Mouse (Mus musculus): ENCODE data around the gene Qrich1. TPM values are rescaled to one million over a fixed set of nuclear protein-coding genes. Genes with fewer than 3 reads are reported as not detected.

The Qrich1 gene
- polyA plus RNA-seq, 1 experiment from 2014 or later = 160 TPM

GRCm38 (mm10) chr9:108540846-108541245, 24.2 kb downstream of the Qrich1 start:
- DNase-seq (ENCODE audit: low spot score, missing footprints) (no peak), ATAC-seq (ENCODE audit: low FRiP score) (no peak)
- no peaks in the 10 kb centered on the region for H3K4me1 ChIP-seq (ENCODE audit: control insufficient read depth, insufficient read depth, low read length)
- H3K9ac ChIP-seq (ENCODE audit: low read length) = no peak overlapping the region
- H3K27ac ChIP-seq (ENCODE audit: low read depth, low read length) = no peak overlapping the region
- peaks cover 36% of the 10 kb centered on the region for H3K36me3 ChIP-seq (ENCODE audit: control insufficient read depth, insufficient read depth, low read length)
- no peaks in the 10 kb centered on the region for H3K9me3 ChIP-seq (ENCODE audit: control insufficient read depth, low read length)
- H3K4me3 ChIP-seq (ENCODE audit: low read depth, low read length) = no peak overlapping the region
- H3K4me2 ChIP-seq = no peak overlapping the region
- no peaks in the 10 kb centered on the region for H3K27me3 ChIP-seq (ENCODE audit: control insufficient read depth, insufficient read depth, low read length)

- DNase-seq (ENCODE audit: low spot score, missing footprints) (no peak), ATAC-seq (ENCODE audit: low FRiP score) (no peak)
- H3K9ac ChIP-seq (ENCODE audit: low read length) = no peak overlapping the region
- 94% methylated on average over 3 of the region's 3 CpGs for WGBS
- no peaks in the 10 kb centered on the region for H3K27me3 ChIP-seq (ENCODE audit: control insufficient read depth, insufficient read depth, low read length)
- no peaks in the 10 kb centered on the region for H3K4me1 ChIP-seq (ENCODE audit: control insufficient read depth, insufficient read depth, low read length)
- peaks cover 38% of the 10 kb centered on the region for H3K36me3 ChIP-seq (ENCODE audit: control insufficient read depth, insufficient read depth, low read length)
- no peak overlapping the region for H3K27ac ChIP-seq (ENCODE audit: low read depth, low read length)
- H3K9me3 ChIP-seq (ENCODE audit: control insufficient read depth, low read length) = no peaks in the 10 kb centered on the region
- H3K4me3 ChIP-seq (ENCODE audit: low read depth, low read length) = no peak overlapping the region
- no peak overlapping the region for H3K4me2 ChIP-seq
Observed at GRCm38 (mm10) chr9:108545986-108546385, 29.4 kb downstream of the Qrich1 start.

- WGBS = 92% methylated on average over 1 of the region's 1 CpGs
- Histone ChIP-seq H3K27me3 (ENCODE audit: control insufficient read depth, insufficient read depth, low read length) (no peaks in the 10 kb centered on the region), H3K36me3 (ENCODE audit: control insufficient read depth, insufficient read depth, low read length) (peaks cover 30% of the 10 kb centered on the region), H3K9me3 (ENCODE audit: control insufficient read depth, low read length) (no peaks in the 10 kb centered on the region), H3K4me2 (no peak overlapping the region), H3K27ac (ENCODE audit: low read depth, low read length) (no peak overlapping the region), H3K9ac (ENCODE audit: low read length) (no peak overlapping the region), H3K4me3 (ENCODE audit: low read depth, low read length) (no peak overlapping the region), H3K4me1 (ENCODE audit: control insufficient read depth, insufficient read depth, low read length) (no peaks in the 10 kb centered on the region)
- ATAC-seq (ENCODE audit: low FRiP score) (no peak), DNase-seq (ENCODE audit: low spot score, missing footprints) (no peak)
Observed at GRCm38 (mm10) chr9:108546875-108547274, 30.3 kb downstream of the Qrich1 start.

- peaks cover 8% of the 10 kb centered on the region for H3K4me1 ChIP-seq (ENCODE audit: control insufficient read depth, insufficient read depth, low read length)
- no peak overlapping the region for H3K27ac ChIP-seq (ENCODE audit: low read depth, low read length)
- no peaks in the 10 kb centered on the region for H3K27me3 ChIP-seq (ENCODE audit: control insufficient read depth, insufficient read depth, low read length)
- DNase-seq (ENCODE audit: low spot score, missing footprints) (no peak), ATAC-seq (ENCODE audit: low FRiP score) (no peak)
- no peak overlapping the region for H3K4me2 ChIP-seq
- H3K36me3 ChIP-seq (ENCODE audit: control insufficient read depth, insufficient read depth, low read length) = peaks cover 26% of the 10 kb centered on the region
- H3K4me3 ChIP-seq (ENCODE audit: low read depth, low read length) = no peak overlapping the region
- no peak overlapping the region for H3K9ac ChIP-seq (ENCODE audit: low read length)
- WGBS = 91% methylated on average over 4 of the region's 4 CpGs
- no peaks in the 10 kb centered on the region for H3K9me3 ChIP-seq (ENCODE audit: control insufficient read depth, low read length)
Observed at GRCm38 (mm10) chr9:108559169-108559568, 42.6 kb downstream of the Qrich1 start.

GRCm38 (mm10) chr9:108560227-108560841, 43.7 kb downstream of the Qrich1 start, which contains the start of gene Impdh2:
Gene Impdh2, plus strand, starts transcription at chr9:108560286.
- H3K4me2 ChIP-seq = peak within 1 kb of the TSS; percentile 87
- H3K4me3 ChIP-seq (ENCODE audit: low read depth, low read length) = peak within 1 kb of the TSS; percentile 55
- DNase-seq (ENCODE audit: low spot score, missing footprints) (peak; percentile 100), ATAC-seq (ENCODE audit: low FRiP score) (peak; percentile 99)
- peaks cover 8% of the 10 kb centered on the region for H3K4me1 ChIP-seq (ENCODE audit: control insufficient read depth, insufficient read depth, low read length)
- peak within 1 kb of the TSS; percentile 79 for H3K9ac ChIP-seq (ENCODE audit: low read length)
- H3K9me3 ChIP-seq (ENCODE audit: control insufficient read depth, low read length) = no peaks in the 10 kb centered on the region
- WGBS = under 1% methylated on average over 52 of the region's 53 CpGs
- peaks cover 30% of the 10 kb centered on the region for H3K36me3 ChIP-seq (ENCODE audit: control insufficient read depth, insufficient read depth, low read length)
- H3K27ac ChIP-seq (ENCODE audit: low read depth, low read length) = peak within 1 kb of the TSS; percentile 20; the same call in 1 of the 2 replicates
- no peaks in the 10 kb centered on the region for H3K27me3 ChIP-seq (ENCODE audit: control insufficient read depth, insufficient read depth, low read length)

GRCm38 (mm10) chr9:108563671-108564070, 47.1 kb downstream of the Qrich1 start:
- Histone ChIP-seq H3K36me3 (ENCODE audit: control insufficient read depth, insufficient read depth, low read length) (peaks cover 17% of the 10 kb centered on the region), H3K27ac (ENCODE audit: low read depth, low read length) (no peak overlapping the region), H3K4me2 (no peak overlapping the region), H3K9me3 (ENCODE audit: control insufficient read depth, low read length) (no peaks in the 10 kb centered on the region), H3K4me1 (ENCODE audit: control insufficient read depth, insufficient read depth, low read length) (peaks cover 25% of the 10 kb centered on the region), H3K4me3 (ENCODE audit: low read depth, low read length) (no peak overlapping the region), H3K27me3 (ENCODE audit: control insufficient read depth, insufficient read depth, low read length) (no peaks in the 10 kb centered on the region), H3K9ac (ENCODE audit: low read length) (no peak overlapping the region)
- WGBS = 96% methylated on average over 8 of the region's 8 CpGs
- DNase-seq (ENCODE audit: low spot score, missing footprints) (no peak), ATAC-seq (ENCODE audit: low FRiP score) (no peak)

- 84% methylated on average over 7 of the region's 7 CpGs for WGBS
- Histone ChIP-seq H3K27me3 (ENCODE audit: control insufficient read depth, insufficient read depth, low read length) (no peaks in the 10 kb centered on the region), H3K9me3 (ENCODE audit: control insufficient read depth, low read length) (no peaks in the 10 kb centered on the region), H3K4me2 (no peak overlapping the region), H3K27ac (ENCODE audit: low read depth, low read length) (no peak overlapping the region), H3K4me3 (ENCODE audit: low read depth, low read length) (no peak overlapping the region), H3K36me3 (ENCODE audit: control insufficient read depth, insufficient read depth, low read length) (peaks cover 16% of the 10 kb centered on the region), H3K9ac (ENCODE audit: low read length) (no peak overlapping the region), H3K4me1 (ENCODE audit: control insufficient read depth, insufficient read depth, low read length) (peaks cover 25% of the 10 kb centered on the region)
- ATAC-seq (ENCODE audit: low FRiP score) = no peak
- no peak for DNase-seq (ENCODE audit: low spot score, missing footprints)
Observed at GRCm38 (mm10) chr9:108564131-108564530, 47.5 kb downstream of the Qrich1 start.

GRCm38 (mm10) chr9:108565881-108566814, 49.5 kb downstream of the Qrich1 start:
- 11% methylated on average over 35 of the region's 35 CpGs for WGBS
- Histone ChIP-seq H3K4me1 (ENCODE audit: control insufficient read depth, insufficient read depth, low read length) (peaks cover 37% of the 10 kb centered on the region), H3K27ac (ENCODE audit: low read depth, low read length) (peak overlapping the region; percentile 85), H3K4me2 (peak overlapping the region; percentile 94), H3K9ac (ENCODE audit: low read length) (peak overlapping the region; percentile 76), H3K4me3 (ENCODE audit: low read depth, low read length) (peak overlapping the region; percentile 69), H3K9me3 (ENCODE audit: control insufficient read depth, low read length) (no peaks in the 10 kb centered on the region), H3K36me3 (ENCODE audit: control insufficient read depth, insufficient read depth, low read length) (peaks cover 16% of the 10 kb centered on the region), H3K27me3 (ENCODE audit: control insufficient read depth, insufficient read depth, low read length) (no peaks in the 10 kb centered on the region)
- DNase-seq (ENCODE audit: low spot score, missing footprints) (no peak), ATAC-seq (ENCODE audit: low FRiP score) (no peak)
